Mouse (Mus musculus): Measurements from ENCODE around the gene Tmem121.

DNA sequence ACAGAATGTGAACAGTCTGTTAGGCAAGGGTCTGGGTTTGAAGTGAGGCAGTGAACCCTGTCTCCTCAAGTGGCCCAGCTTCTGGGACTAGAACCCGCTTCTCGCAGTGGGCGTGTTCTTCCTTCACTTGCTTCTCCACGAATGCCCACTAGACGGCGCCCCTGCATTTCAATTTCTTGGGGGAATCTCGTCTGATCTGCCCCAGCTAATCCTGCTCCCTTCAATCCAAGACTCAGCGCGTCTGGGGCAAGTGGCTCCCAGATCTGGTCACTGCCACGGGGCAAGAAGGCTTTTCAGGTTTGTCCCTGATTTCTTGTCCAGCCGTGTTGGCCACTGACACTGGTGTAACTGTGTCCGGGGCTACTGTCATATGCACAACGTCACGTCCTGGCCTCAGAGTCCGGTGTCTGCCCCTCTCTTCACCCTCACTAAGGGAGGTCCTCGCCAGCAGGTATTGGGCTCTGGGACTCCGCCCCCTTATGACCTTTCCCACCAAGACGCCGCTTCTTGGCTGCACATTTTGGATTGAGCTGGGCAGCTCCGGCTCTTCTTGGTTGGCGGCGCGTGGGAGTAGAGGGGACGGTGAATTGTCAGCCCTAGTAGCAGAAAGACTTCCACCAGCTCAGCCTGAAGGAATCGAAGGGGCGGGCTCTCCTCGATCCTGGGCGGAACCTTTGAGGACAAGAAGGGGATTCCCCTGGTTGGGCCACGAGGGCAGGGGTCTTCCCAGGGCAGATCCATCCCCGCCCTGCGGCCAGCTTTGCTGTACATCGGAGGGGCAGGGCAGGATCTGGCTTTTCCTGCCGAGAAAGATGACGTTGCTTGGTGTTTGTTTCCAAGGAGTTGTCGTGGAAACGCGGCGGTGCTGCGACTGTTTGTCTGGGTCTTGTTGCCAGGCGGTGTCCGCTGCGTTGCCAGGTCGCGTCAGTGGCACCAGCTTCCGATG is 39.3 kb upstream of the Tmem121 start, which contains the start of gene Crip1:
- TF ChIP-seq CTCF (IDR thresholded peaks at IDR 0.05): peak; percentile 89
- TF ChIP-seq EP300 (IDR thresholded peaks at IDR 0.05): peak; percentile 90
